Mouse (Mus musculus) gastrocnemius, postnatal 36 days (tissue): Measurements from ENCODE around the gene Fos. TPM values are rescaled to one million over a fixed set of nuclear protein-coding genes. Genes with fewer than 3 reads are reported as not detected.

Experiments
- DNase-seq, 2 experiments: peaks; one replicate each; pipeline ENCODE4 v3.0.0; 2022
- intact Hi-C: fragments of 180-260 bp; cut with DNase I; formaldehyde crosslinking; loops from one replicate; pipeline ENCODE4 v1.15.1; 2025
- total RNA-seq, 2 experiments: library from RNA; stranded (reverse); gene quantifications; 2 replicates each; pipeline ENCODE4 v1.2.3; 2021

Fos gene
- total RNA-seq, 2 experiments from 2014 or later, result 7.2 to 13.7 TPM

GRCm38 (mm10) chr12:85456966-85457505, 16.7 kb upstream of the Fos start:
- intact Hi-C loops, result no loop called here
- no peak for DNase-seq

- DNase-seq, result no peak
- intact Hi-C loops, result no loop called here
Observed at GRCm38 (mm10) chr12:85459820-85460219, 13.9 kb upstream of the Fos start.

GRCm38 (mm10) chr12:85461913-85462663, 11.6 kb upstream of the Fos start:
- DNase-seq, result no peak
- intact Hi-C loops, result no loop called here

GRCm38 (mm10) chr12:85462802-85463201, 10.9 kb upstream of the Fos start:
- no peak for DNase-seq
- intact Hi-C loops, result no loop called here

GRCm38 (mm10) chr12:85464431-85464830, 9.3 kb upstream of the Fos start:
- no peak for DNase-seq
- intact Hi-C loops, result no loop called here

GRCm38 (mm10) chr12:85464902-85465301, 8.8 kb upstream of the Fos start:
- DNase-seq, result no peak
- intact Hi-C loops, result no loop called here

GRCm38 (mm10) chr12:85467854-85468253, 5.8 kb upstream of the Fos start:
- intact Hi-C loops, result no loop called here

GRCm38 (mm10) chr12:85468666-85469065, 5.0 kb upstream of the Fos start:
- DNase-seq, result no peak
- intact Hi-C loops, result no loop called here

More at GRCm38 (mm10) chr12:85467854-85468253, 5.8 kb upstream of the Fos start:
- no peak for DNase-seq

- intact Hi-C loops, result loop anchor here (2.0 kb wide), 1 partner anchor 35 kb away; no protein-coding TSS in a partner anchor
Observed at GRCm38 (mm10) chr12:85471920-85472655, 1.6 kb upstream of the Fos start.

GRCm38 (mm10) chr12:85472656-85473410, 857 bp upstream of the Fos start:
- no peak for DNase-seq

More at GRCm38 (mm10) chr12:85471920-85472655, 1.6 kb upstream of the Fos start:
- peak; percentile 78 to 82 for DNase-seq

GRCm38 (mm10) chr12:85474298-85475231, 875 bp downstream of the Fos start:
- intact Hi-C loops, result loop anchor here (5.0 kb wide), 1 partner anchor 112 kb away; no protein-coding TSS in a partner anchor
- DNase-seq, result no peak

More at GRCm38 (mm10) chr12:85472656-85473410, 857 bp upstream of the Fos start:
- intact Hi-C loops, result loop anchor here (1.0 to 2.0 kb wide), 2 partner anchors 36 to 99 kb away; partner anchors contain the start of gene Tmed10

- intact Hi-C loops, result loop anchor here (5.0 kb wide), 1 partner anchor 113 kb away; no protein-coding TSS in a partner anchor
- no peak for DNase-seq
Observed at GRCm38 (mm10) chr12:85475232-85475919, 1.7 kb downstream of the Fos start.

- DNase-seq, result no peak
- intact Hi-C loops, result loop anchor here (5.0 kb wide), 1 partner anchor 114 kb away; no protein-coding TSS in a partner anchor
Observed at GRCm38 (mm10) chr12:85475920-85476828, 2.5 kb downstream of the Fos start.

GRCm38 (mm10) chr12:85477219-85477618, 3.5 kb downstream of the Fos start:
- DNase-seq, result no peak
- intact Hi-C loops, result loop anchor here (5.0 kb wide), 1 partner anchor 115 kb away; no protein-coding TSS in a partner anchor

GRCm38 (mm10) chr12:85477804-85478203, 4.1 kb downstream of the Fos start:
- intact Hi-C loops, result loop anchor here (5.0 kb wide), 1 partner anchor 116 kb away; no protein-coding TSS in a partner anchor
- no peak for DNase-seq

- DNase-seq, result no peak
- intact Hi-C loops, result loop anchor here (5.0 kb wide), 1 partner anchor 116 kb away; no protein-coding TSS in a partner anchor
Observed at GRCm38 (mm10) chr12:85478696-85479095, 5.0 kb downstream of the Fos start.

- DNase-seq, result no peak
- intact Hi-C loops, result loop anchor here (5.0 kb wide), 1 partner anchor 117 kb away; no protein-coding TSS in a partner anchor
Observed at GRCm38 (mm10) chr12:85479190-85479589, 5.5 kb downstream of the Fos start.
